Mouse (Mus musculus) embryonic facial prominence, embryonic 14.5 days (tissue): ENCODE measurements around the gene Zbtb2. TPM values are rescaled to one million over a fixed set of nuclear protein-coding genes. Genes with fewer than 3 reads are reported as not detected.

ENCODE experiments used
- ATAC-seq: fragments of 200-750 bp; cut with Nextera tagmentation; 2 replicates; pipeline ENCODE4 v1.8.0; 2017; ENCODE audit warnings: low read depth, moderate number of reproducible peaks, moderate TSS enrichment
- DNase-seq: peaks from one replicate; pipeline ENCODE4 v3.0.0-alpha.2; 2015; ENCODE audit warnings: low spot score
- H3K27ac ChIP-seq: fragments of 300-500 bp; sonication (generic); replicated peaks from 2 replicates; pipeline ENCODE4 v1.5.1; 2014; ENCODE audit warnings: low read depth, mild to moderate bottlenecking, low read length, moderate library complexity
- H3K27me3 ChIP-seq: fragments of 300-500 bp; sonication (generic); replicated peaks from 2 replicates; pipeline ENCODE4 v1.6.1; 2014; ENCODE audit warnings: low read length; ENCODE audit not compliant: control insufficient read depth, insufficient read depth
- H3K36me3 ChIP-seq: fragments of 300-500 bp; sonication (generic); 2 replicates; pipeline ENCODE4 v1.6.1; 2014; ENCODE audit warnings: low read length, mixed read lengths; ENCODE audit not compliant: control insufficient read depth, insufficient read depth
- H3K4me1 ChIP-seq: fragments of 300-500 bp; sonication (generic); 2 replicates; pipeline ENCODE4 v1.6.1; 2014; ENCODE audit warnings: antibody characterized with exemption, low read length; ENCODE audit not compliant: control insufficient read depth, insufficient read depth
- H3K4me2 ChIP-seq: fragments of 300-500 bp; sonication (generic); 2 replicates; pipeline ENCODE4 v1.6.1; 2014; ENCODE audit warnings: low read depth, mild to moderate bottlenecking, low read length, moderate library complexity, mixed read lengths
- H3K4me3 ChIP-seq: fragments of 300-500 bp; sonication (generic); 2 replicates; pipeline ENCODE4 v1.5.1; 2014; ENCODE audit warnings: low read depth, mild to moderate bottlenecking, low read length
- H3K9ac ChIP-seq: fragments of 300-500 bp; sonication (generic); 2 replicates; pipeline ENCODE4 v1.6.1; 2014; ENCODE audit warnings: low read depth, mild to moderate bottlenecking, low read length, moderate library complexity, mixed read lengths
- H3K9me3 ChIP-seq: fragments of 300-500 bp; sonication (generic); 2 replicates; pipeline ENCODE4 v1.6.1; 2016; ENCODE audit warnings: low read length; ENCODE audit not compliant: control insufficient read depth
- WGBS: fragments of 180-500 bp; shearing (Covaris S2); extraction: QIAGEN DNeasy Blood & Tissue Kit; methylation state at CpG from one replicate; pipeline ENCODE4 v1.1.7; 2014; 5-methylcytosine and 5-hydroxymethylcytosine counted together
- polyA plus RNA-seq: library from polyadenylated mRNA; unstranded; fragments of >200 nt; fragmentation: Nextera tagmentation; extraction: Ambion mirVana; gene quantifications from 2 replicates; pipeline ENCODE4 v1.2.1, GENCODE M21; 2014

The Zbtb2 gene
- polyA plus RNA-seq, 1 experiment from 2014 or later: 14.4 TPM

- no peaks in the 10 kb centered on the region for H3K9me3 ChIP-seq
- WGBS: 55% methylated on average over 7 of the region's 7 CpGs
Measured at GRCm38 (mm10) chr10:4375267-4375666, 12.6 kb downstream of the Zbtb2 start.

DNA sequence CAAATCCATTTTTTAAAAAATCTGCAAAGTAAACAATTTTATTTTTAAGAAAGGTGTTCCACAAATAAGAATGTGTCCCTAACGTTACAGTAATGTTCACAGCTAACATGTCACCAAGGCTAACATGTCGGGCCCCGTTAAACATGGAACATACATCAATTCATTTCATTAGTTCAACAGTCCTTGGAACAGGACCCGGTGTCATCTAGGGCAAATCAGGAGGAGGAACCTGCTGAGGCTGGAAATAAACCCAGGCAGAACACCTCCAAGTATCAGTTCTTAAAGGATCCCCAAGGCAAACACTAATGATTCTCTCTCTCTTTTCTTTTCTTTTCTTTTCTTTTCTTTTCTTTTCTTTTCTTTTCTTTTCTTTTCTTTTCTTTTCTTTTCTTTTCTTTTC, 13.2 kb downstream of the Zbtb2 start:
- 85% methylated on average over 4 of the region's 4 CpGs for WGBS
- H3K36me3 ChIP-seq: peaks cover 28% of the 10 kb centered on the region; the same call in 1 of the 2 replicates
- no peak for ATAC-seq
- no peak for DNase-seq
- H3K27ac ChIP-seq: no peak overlapping the region
- H3K27me3 ChIP-seq: no peaks in the 10 kb centered on the region
- H3K9me3 ChIP-seq: no peaks in the 10 kb centered on the region
- no peaks in the 10 kb centered on the region for H3K4me1 ChIP-seq
- no peak overlapping the region for H3K4me3 ChIP-seq
- H3K4me2 ChIP-seq: no peak overlapping the region
- no peak overlapping the region for H3K9ac ChIP-seq

More at GRCm38 (mm10) chr10:4375267-4375666, 12.6 kb downstream of the Zbtb2 start:
- H3K9ac ChIP-seq: no peak overlapping the region
- H3K27ac ChIP-seq: no peak overlapping the region
- ATAC-seq (no peak), DNase-seq (no peak)
- peaks cover 22% of the 10 kb centered on the region; the same call in 1 of the 2 replicates for H3K36me3 ChIP-seq
- H3K4me2 ChIP-seq: no peak overlapping the region
- no peaks in the 10 kb centered on the region for H3K4me1 ChIP-seq
- no peak overlapping the region for H3K4me3 ChIP-seq
- no peaks in the 10 kb centered on the region for H3K27me3 ChIP-seq

DNA sequence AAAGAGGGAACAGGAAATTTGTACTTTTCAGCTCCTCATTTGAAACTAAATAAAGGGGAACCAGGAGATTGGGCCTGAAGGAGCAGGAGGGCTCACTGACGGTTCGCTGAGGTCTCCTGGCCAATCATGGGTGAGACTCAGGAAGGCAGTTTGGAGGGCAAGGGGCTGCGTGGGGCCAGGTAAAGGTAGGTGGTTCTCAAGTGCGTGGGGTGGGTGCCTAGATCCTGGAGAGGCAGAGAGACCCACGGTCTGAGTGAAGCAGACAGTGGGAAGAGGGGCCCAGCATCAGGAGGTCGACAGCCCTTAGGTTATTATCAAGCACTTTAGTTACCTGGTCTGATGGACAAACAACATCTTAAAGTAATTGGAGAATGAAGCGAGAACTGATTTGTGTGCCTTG, 13.7 kb downstream of the Zbtb2 start:
- H3K36me3 ChIP-seq: peaks cover 31% of the 10 kb centered on the region; the same call in 1 of the 2 replicates
- no peak for DNase-seq
- no peaks in the 10 kb centered on the region for H3K27me3 ChIP-seq
- ATAC-seq: no peak
- no peaks in the 10 kb centered on the region for H3K4me1 ChIP-seq
- no peaks in the 10 kb centered on the region for H3K9me3 ChIP-seq
- H3K4me3 ChIP-seq: no peak overlapping the region
- no peak overlapping the region for H3K9ac ChIP-seq
- 90% methylated on average over 7 of the region's 7 CpGs for WGBS
- H3K27ac ChIP-seq: no peak overlapping the region
- no peak overlapping the region for H3K4me2 ChIP-seq

DNA sequence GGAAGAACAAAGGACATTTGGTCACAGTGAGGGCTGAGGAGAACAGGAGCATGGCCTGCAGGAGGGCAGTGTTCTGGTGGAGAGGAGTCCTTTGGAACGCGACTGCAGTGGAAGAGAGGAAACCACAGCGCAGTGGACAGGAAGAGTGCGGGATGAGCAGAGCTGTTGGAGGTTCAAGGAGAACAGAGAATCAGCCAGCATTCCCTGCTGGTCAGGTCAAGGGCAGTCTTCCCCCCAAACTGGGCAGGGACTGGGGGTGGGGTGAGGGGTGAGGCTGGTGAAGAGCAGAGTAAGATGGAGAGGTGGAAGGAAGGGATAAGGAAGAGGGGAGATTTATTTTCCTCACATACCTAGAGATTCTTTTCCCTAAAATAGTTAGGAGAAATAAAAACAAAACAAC, 14.3 kb downstream of the Zbtb2 start:
- Histone ChIP-seq H3K4me2 (no peak overlapping the region), H3K4me3 (no peak overlapping the region), H3K9me3 (no peaks in the 10 kb centered on the region), H3K9ac (no peak overlapping the region), H3K36me3 (peaks cover 38% of the 10 kb centered on the region), H3K27me3 (no peaks in the 10 kb centered on the region), H3K4me1 (no peaks in the 10 kb centered on the region), H3K27ac (no peak overlapping the region)
- 94% methylated on average over 4 of the region's 4 CpGs for WGBS
- DNase-seq: no peak
- ATAC-seq: no peak

DNA sequence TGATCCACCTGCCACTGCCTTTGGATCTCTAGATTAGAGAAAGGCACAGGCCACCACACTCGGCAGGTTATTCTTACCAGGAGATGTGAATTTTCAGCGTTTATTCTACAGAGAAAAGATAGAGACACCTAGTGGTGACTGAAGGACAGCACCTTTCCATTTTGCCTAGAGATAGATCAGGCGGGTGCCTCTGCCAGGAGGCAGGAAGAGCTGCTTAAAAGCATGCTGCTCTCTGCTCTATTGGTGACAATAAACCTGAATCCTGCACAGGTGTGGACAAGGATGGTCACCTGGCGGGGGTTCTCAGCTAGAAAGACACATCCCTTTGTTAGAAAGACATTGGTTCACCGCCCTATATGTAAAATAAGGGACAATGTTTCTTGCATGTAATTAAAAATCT, 15.9 kb downstream of the Zbtb2 start:
- Histone ChIP-seq H3K4me2 (no peak overlapping the region), H3K4me3 (no peak overlapping the region), H3K9ac (no peak overlapping the region), H3K27ac (no peak overlapping the region), H3K4me1 (no peaks in the 10 kb centered on the region), H3K27me3 (no peaks in the 10 kb centered on the region), H3K36me3 (peaks cover 52% of the 10 kb centered on the region), H3K9me3 (no peaks in the 10 kb centered on the region)
- DNase-seq (peak; percentile 51), ATAC-seq (no peak)
- 58% methylated on average over 5 of the region's 5 CpGs for WGBS

DNA sequence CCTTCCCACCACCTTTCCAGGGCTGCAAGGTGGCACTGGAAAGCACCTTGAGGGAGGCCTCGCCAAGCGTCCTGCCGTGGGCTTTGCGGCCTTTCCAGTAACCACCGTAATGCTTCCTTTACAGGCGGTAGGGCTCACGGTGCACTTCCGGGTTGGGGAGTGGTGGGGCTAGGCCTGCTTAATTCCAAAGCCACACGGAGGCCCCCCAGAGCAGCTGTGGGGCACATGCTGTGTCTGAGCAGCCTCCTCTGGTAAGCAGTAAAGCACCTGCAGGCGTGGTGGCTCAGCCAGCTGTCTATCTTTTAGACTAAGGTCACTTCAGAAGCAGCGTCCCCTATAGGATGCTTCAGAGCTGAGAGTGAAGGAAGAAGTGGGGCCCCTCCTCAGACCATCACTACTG, 17.8 kb downstream of the Zbtb2 start:
- H3K9ac ChIP-seq: no peak overlapping the region
- ATAC-seq (no peak), DNase-seq (no peak)
- whole genome bisulfite sequencing: 93% methylated on average over 11 of the region's 11 CpGs
- H3K27me3 ChIP-seq: no peaks in the 10 kb centered on the region
- H3K4me1 ChIP-seq: no peaks in the 10 kb centered on the region
- no peaks in the 10 kb centered on the region for H3K9me3 ChIP-seq
- no peak overlapping the region for H3K4me3 ChIP-seq
- no peak overlapping the region for H3K4me2 ChIP-seq
- no peak overlapping the region for H3K27ac ChIP-seq
- peaks cover 60% of the 10 kb centered on the region for H3K36me3 ChIP-seq

DNA sequence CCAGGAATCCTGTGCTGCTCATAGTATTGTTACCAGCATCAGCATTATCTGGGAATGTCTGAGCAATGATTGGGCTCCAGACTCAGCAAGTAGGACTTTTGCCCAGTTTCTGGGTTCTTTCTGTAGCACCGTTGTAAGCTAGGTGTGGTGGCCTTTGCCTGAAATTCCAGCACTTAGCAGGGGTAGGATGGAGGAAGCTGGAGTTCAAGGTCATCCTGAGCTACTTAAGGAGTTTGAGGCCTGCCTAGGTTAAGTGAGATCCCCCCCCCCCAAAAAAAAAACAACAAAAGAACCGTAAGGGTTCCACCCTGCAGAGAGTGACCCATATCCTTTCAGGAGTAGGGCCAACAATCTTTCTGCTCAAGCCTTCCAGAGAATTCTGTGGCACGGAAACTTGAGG, 23.3 kb downstream of the Zbtb2 start:
- DNase-seq (no peak), ATAC-seq (no peak)
- Histone ChIP-seq H3K4me3 (no peak overlapping the region), H3K36me3 (peaks cover 36% of the 10 kb centered on the region), H3K4me2 (no peak overlapping the region), H3K27me3 (no peaks in the 10 kb centered on the region), H3K27ac (no peak overlapping the region), H3K9ac (no peak overlapping the region), H3K9me3 (peaks cover 14% of the 10 kb centered on the region), H3K4me1 (no peaks in the 10 kb centered on the region)
- 82% methylated on average over 3 of the region's 3 CpGs for WGBS

GRCm38 (mm10) chr10:4357435-4357834, 30.5 kb downstream of the Zbtb2 start:
- Histone ChIP-seq H3K9ac (no peak overlapping the region), H3K36me3 (peaks cover 47% of the 10 kb centered on the region), H3K4me1 (no peaks in the 10 kb centered on the region), H3K27ac (no peak overlapping the region), H3K4me2 (no peak overlapping the region), H3K27me3 (no peaks in the 10 kb centered on the region), H3K9me3 (peaks cover 4% of the 10 kb centered on the region), H3K4me3 (no peak overlapping the region)
- DNase-seq (no peak), ATAC-seq (no peak)
- WGBS: 81% methylated on average over 10 of the region's 10 CpGs

GRCm38 (mm10) chr10:4356640-4357039, 31.3 kb downstream of the Zbtb2 start:
- H3K4me3 ChIP-seq: no peak overlapping the region
- H3K9ac ChIP-seq: no peak overlapping the region
- DNase-seq (no peak), ATAC-seq (no peak)
- no peaks in the 10 kb centered on the region for H3K9me3 ChIP-seq
- no peaks in the 10 kb centered on the region for H3K4me1 ChIP-seq
- no peak overlapping the region for H3K27ac ChIP-seq
- peaks cover 47% of the 10 kb centered on the region for H3K36me3 ChIP-seq
- H3K27me3 ChIP-seq: no peaks in the 10 kb centered on the region
- no peak overlapping the region for H3K4me2 ChIP-seq
- WGBS: 50% methylated on average over 5 of the region's 5 CpGs
